Mouse (Mus musculus): ENCODE measurements around the gene Pla2g4e.

DNA sequence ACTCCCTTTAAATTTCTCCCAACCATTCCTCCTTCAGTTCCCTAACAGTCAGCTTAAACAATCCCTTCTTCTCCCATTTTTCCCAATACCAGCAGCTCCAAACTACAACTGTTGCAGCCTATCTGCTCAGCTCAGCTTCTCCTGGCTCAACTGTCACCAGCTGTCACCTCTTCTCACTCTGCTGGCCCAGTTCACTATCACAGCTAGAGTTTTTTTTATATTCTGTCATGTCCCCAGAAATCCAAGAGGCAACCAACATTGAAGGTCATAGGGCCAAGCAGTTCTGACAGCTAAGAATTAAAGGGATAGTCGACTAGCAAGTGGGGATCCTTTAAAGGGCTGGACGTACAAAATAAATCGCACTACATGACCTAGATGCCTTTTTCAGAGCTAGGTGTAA, 41.4 kb downstream of the Pla2g4e start:
- TF ChIP-seq CTCF (IDR thresholded peaks at IDR 0.05; ENCODE audit: extremely low read depth, insufficient read depth, low read length), result no peak
- TF ChIP-seq POLR2A (IDR thresholded peaks at IDR 0.05; ENCODE audit: extremely low read depth, insufficient read depth, low read length), result no peak
